Mouse (Mus musculus) liver, embryonic 11.5 days (tissue): ENCODE results near the gene Bend3. TPM values are rescaled to one million over a fixed set of nuclear protein-coding genes. Genes with fewer than 3 reads are reported as not detected.
A peak's percentile ranks its signal among the peaks of the same experiment; 100 is the strongest.

Source experiments
- ATAC-seq: fragments of 200-750 bp; cut with Nextera tagmentation; replicated peaks from 2 replicates; pipeline ENCODE4 v1.8.0; 2017; ENCODE audit warnings: moderate number of reproducible peaks, mild to moderate bottlenecking, moderate TSS enrichment, moderate library complexity; ENCODE audit not compliant: low FRiP score
- DNase-seq: peaks from one replicate; pipeline ENCODE4 v3.0.0-alpha.2; 2017; ENCODE audit warnings: low spot score
- H3K27ac ChIP-seq: fragments of 300-500 bp; sonication (generic); 2 replicates; pipeline ENCODE4 v1.5.1; 2014; ENCODE audit warnings: mild to moderate bottlenecking, low read depth, low read length, control low read depth
- H3K27me3 ChIP-seq: fragments of 300-500 bp; sonication (generic); replicated peaks from 2 replicates; pipeline ENCODE4 v1.6.1; 2014; ENCODE audit warnings: low read length, mixed read lengths; ENCODE audit not compliant: control insufficient read depth, insufficient read depth
- H3K36me3 ChIP-seq: fragments of 300-500 bp; sonication (generic); 2 replicates; pipeline ENCODE4 v1.6.1; 2014; ENCODE audit warnings: mild to moderate bottlenecking, low read length, moderate library complexity, mixed read lengths; ENCODE audit not compliant: control insufficient read depth, insufficient read depth
- H3K4me1 ChIP-seq: fragments of 300-500 bp; sonication (generic); replicated peaks from 2 replicates; pipeline ENCODE4 v1.6.1; 2014; ENCODE audit warnings: low read length, mixed read lengths; ENCODE audit not compliant: control insufficient read depth, insufficient read depth
- H3K4me2 ChIP-seq: fragments of 300-500 bp; sonication (generic); 2 replicates; pipeline ENCODE4 v1.6.1; 2014; ENCODE audit warnings: mild to moderate bottlenecking, control low read depth, moderate library complexity
- H3K4me3 ChIP-seq: fragments of 300-500 bp; sonication (generic); 2 replicates; pipeline ENCODE4 v1.5.1; 2014; ENCODE audit warnings: low read depth, low read length, control low read depth
- H3K9ac ChIP-seq: fragments of 300-500 bp; sonication (generic); 2 replicates; pipeline ENCODE4 v1.6.1; 2014; ENCODE audit warnings: low read depth, low read length, control low read depth
- H3K9me3 ChIP-seq: fragments of 300-500 bp; sonication (generic); 2 replicates; pipeline ENCODE4 v1.6.1; 2016; ENCODE audit warnings: low read length, inconsistent platforms, mixed read lengths; ENCODE audit not compliant: control insufficient read depth
- WGBS: fragments of 180-500 bp; shearing (Covaris S2); extraction: QIAGEN DNeasy Blood & Tissue Kit; methylation state at CpG from one replicate; pipeline ENCODE4 v1.1.7; 2014; 5-methylcytosine and 5-hydroxymethylcytosine counted together
- polyA plus RNA-seq: library from polyadenylated mRNA; unstranded; fragments of >200 nt; fragmentation: Nextera tagmentation; extraction: Ambion mirVana; gene quantifications from 2 replicates; pipeline ENCODE4 v1.2.1, GENCODE M21; 2014

Bend3 gene
- polyA plus RNA-seq, 1 experiment from 2014 or later = 7.2 TPM

DNA sequence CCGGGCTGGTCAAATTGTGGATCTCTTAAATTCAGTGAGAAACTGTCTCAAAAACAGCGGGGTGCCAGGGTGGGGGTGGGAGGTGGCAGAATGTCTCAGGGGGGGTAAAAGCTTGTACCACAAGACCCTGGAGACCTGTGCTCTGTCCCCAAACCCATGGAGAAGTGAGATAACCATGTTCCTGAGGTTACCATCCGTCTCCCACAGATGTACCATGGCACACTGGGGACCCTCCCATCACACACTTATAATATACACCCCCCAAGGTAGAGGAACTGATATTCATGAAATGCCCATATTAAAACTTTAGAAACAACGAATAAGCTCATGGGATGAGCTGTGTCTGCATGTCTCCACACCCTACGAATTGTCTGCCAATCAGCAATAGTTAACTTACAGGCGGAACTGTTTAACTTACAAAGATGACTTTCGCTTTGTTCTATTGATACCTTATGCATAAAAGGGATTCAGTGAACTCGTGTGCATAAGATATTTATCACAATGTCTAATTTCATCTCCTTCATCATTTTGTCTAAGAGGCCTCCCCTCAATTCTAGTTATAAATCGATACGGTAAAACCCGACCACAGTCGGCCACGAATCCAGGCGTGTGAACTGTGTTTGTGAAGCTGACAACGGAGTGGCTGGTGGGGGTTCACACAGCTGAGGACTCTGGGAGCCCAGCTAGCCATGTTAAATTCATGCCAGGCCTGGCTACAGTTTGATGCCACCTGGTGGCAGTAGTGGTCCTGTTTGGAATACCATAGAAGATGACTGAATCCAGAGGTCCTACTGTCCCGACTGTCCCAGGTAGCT, 26.6 kb upstream of the Bend3 start:
- H3K4me2 ChIP-seq = peak overlapping the region; percentile 61
- H3K36me3 ChIP-seq = no peaks in the 10 kb centered on the region
- ATAC-seq (peak; percentile 74), DNase-seq (peak; percentile 60)
- no peak overlapping the region for H3K27ac ChIP-seq
- no peaks in the 10 kb centered on the region for H3K27me3 ChIP-seq
- H3K9me3 ChIP-seq = no peaks in the 10 kb centered on the region
- WGBS = 24% methylated on average over 16 of the region's 16 CpGs
- peak overlapping the region; percentile 31 for H3K4me3 ChIP-seq
- peaks cover 5% of the 10 kb centered on the region for H3K4me1 ChIP-seq
- 0 out of 2 replicates have a peak overlapping the region, but pooled peaks have one; percentile 16 for H3K9ac ChIP-seq

DNA sequence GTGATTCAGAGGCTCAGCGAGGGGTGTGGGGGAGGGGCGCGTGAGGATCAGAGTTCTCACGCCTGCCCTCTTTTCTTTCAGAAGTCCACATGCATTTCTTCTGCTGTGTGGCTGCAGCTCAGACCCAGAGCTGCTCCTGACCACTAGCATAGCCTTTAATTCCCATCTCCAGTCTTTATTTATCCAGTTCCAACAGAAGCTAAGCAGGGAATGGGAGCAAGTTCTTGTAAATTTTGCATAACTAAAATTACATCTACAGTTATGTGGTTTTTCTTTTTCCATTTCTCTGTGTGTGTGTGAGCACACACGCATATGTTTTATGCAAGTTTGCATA, 26.0 kb upstream of the Bend3 start:
- Histone ChIP-seq H3K9me3 (no peaks in the 10 kb centered on the region), H3K27ac (no peak overlapping the region), H3K27me3 (no peaks in the 10 kb centered on the region), H3K36me3 (no peaks in the 10 kb centered on the region), H3K4me2 (peak overlapping the region; percentile 61), H3K9ac (no peak overlapping the region), H3K4me3 (no peak overlapping the region), H3K4me1 (peaks cover 5% of the 10 kb centered on the region)
- no peak for DNase-seq
- no peak for ATAC-seq
- WGBS = 20% methylated on average over 5 of the region's 5 CpGs

DNA sequence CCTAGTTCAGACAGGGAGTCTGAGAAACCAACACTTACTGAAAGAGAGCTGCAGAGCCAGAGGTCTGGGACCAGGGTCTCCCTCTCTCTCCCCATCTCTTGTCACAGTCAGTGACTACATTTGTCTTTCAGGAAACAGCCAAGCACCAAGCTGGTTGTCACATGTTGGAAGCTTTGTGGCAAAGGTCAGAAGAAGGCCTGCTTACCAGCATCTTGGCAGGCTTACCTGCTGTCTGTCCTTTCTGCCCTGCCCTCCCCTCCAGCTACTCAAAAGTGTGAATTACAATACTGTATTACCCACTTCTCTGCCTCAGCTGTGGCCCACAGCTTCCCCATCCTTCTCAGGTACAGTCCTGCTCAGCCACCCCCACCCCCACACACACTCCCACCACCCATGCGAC, 24.4 kb upstream of the Bend3 start:
- Histone ChIP-seq H3K4me3 (no peak overlapping the region), H3K36me3 (no peaks in the 10 kb centered on the region), H3K27ac (no peak overlapping the region), H3K9ac (no peak overlapping the region), H3K27me3 (no peaks in the 10 kb centered on the region), H3K9me3 (no peaks in the 10 kb centered on the region), H3K4me1 (peaks cover 5% of the 10 kb centered on the region), H3K4me2 (no peak overlapping the region)
- 84% methylated on average over 1 of the region's 1 CpGs for WGBS
- DNase-seq (no peak), ATAC-seq (no peak)

DNA sequence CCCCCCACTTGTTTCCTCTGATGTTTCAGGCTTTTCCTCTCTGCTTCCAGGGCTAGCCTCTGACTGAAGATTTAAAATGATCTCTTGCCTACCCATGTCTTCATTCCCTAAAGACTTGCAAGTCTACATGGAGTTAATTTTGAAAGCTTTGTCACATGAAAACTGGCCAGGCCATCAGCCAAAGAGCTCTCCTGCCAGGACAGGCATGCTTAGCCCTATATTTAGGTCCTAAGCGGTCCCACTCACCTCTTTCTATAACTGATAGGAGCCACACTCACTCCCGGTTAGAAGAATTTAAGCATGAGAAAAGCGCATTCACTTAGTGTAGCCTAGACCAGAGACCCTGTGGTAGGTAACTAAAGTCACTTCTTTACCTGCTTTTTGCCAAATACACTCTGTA, 24.0 kb upstream of the Bend3 start:
- Histone ChIP-seq H3K4me1 (peaks cover 5% of the 10 kb centered on the region), H3K36me3 (no peaks in the 10 kb centered on the region), H3K9me3 (no peaks in the 10 kb centered on the region), H3K9ac (no peak overlapping the region), H3K4me2 (no peak overlapping the region), H3K4me3 (no peak overlapping the region), H3K27ac (no peak overlapping the region), H3K27me3 (no peaks in the 10 kb centered on the region)
- no peak for DNase-seq
- WGBS = 89% methylated on average over 3 of the region's 3 CpGs
- ATAC-seq = no peak

DNA sequence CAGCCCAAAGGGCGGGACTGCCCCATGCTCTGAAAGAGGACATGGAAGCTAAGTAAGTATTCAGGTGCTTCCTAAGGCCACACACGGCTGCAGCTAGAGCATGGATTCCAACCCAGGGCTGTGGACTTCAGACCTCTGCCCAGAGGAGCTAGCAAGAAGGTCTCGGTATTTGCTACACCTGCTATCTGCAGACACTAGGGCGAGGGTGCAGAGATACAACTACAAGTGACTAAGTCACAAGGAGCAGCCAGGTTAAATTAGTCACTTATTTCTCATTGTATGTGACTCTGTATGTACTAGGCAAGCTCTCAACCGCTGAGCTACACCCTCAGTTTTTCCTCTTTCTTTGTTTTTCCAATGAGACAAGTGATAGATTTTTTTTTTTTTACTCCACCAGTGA, 15.8 kb upstream of the Bend3 start:
- Histone ChIP-seq H3K4me1 (0 out of 2 replicates have a peak, but pooled peaks cover 4% of the 10 kb centered on the region), H3K27ac (no peak overlapping the region; the same call in 1 of the 2 replicates), H3K4me3 (no peak overlapping the region), H3K4me2 (no peak overlapping the region), H3K36me3 (no peaks in the 10 kb centered on the region), H3K9me3 (no peaks in the 10 kb centered on the region), H3K9ac (no peak overlapping the region), H3K27me3 (no peaks in the 10 kb centered on the region)
- 69% methylated on average over 5 of the region's 5 CpGs for WGBS
- DNase-seq = no peak
- no peak for ATAC-seq

DNA sequence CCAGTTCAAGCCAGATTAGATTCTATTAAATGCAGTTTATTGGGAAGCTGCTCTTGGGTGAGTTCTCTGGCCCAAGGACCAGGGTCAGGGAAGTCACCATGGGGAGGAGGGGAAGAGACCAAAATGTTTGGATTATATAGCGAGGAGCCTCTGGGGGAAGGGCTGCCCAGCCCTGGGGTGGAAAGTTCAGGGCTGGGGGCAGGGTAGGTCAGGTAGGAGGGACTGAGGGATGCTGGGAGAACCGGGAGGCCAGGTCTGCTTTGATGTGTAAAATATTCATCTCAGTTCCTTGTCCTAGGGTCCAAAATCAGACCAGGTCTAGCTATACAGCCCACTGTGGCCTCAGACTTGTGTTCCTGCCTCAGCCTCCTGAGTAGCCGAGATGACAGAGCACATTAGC, 15.4 kb upstream of the Bend3 start:
- Histone ChIP-seq H3K27ac (no peak overlapping the region), H3K4me3 (no peak overlapping the region), H3K4me2 (no peak overlapping the region), H3K4me1 (0 out of 2 replicates have a peak, but pooled peaks cover 4% of the 10 kb centered on the region), H3K27me3 (no peaks in the 10 kb centered on the region), H3K9ac (no peak overlapping the region), H3K36me3 (no peaks in the 10 kb centered on the region), H3K9me3 (no peaks in the 10 kb centered on the region)
- ATAC-seq = peak; percentile 47; the same call in 1 of the 2 replicates
- DNase-seq = no peak
- 55% methylated on average over 3 of the region's 3 CpGs for WGBS

DNA sequence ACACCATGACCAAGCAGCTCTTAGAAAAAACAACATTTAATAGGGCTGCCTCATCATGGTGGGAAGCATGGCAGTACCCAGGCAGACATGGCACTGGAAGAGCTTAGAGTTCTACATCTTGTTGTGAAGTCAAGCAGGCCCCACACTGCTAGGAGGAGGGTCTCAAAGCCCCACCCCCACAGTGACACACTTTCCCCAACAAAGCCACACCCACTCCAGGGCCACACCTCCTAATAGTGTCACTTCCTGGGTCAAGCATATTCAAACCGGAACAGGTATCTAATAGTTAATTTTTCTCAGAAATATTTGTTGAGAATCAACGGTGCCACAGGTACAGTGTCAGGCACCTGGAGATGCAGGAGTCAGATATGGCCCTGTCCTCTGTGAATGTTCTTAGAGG, 12.4 kb upstream of the Bend3 start:
- WGBS = 86% methylated on average over 2 of the region's 2 CpGs
- no peak overlapping the region for H3K27ac ChIP-seq
- no peak overlapping the region for H3K4me3 ChIP-seq
- no peak overlapping the region for H3K9ac ChIP-seq
- no peak overlapping the region; the same call in 1 of the 2 replicates for H3K4me2 ChIP-seq
- ATAC-seq (no peak), DNase-seq (no peak)
- no peaks in the 10 kb centered on the region for H3K36me3 ChIP-seq
- H3K9me3 ChIP-seq = no peaks in the 10 kb centered on the region
- 0 out of 2 replicates have a peak, but pooled peaks cover 4% of the 10 kb centered on the region for H3K4me1 ChIP-seq
- H3K27me3 ChIP-seq = no peaks in the 10 kb centered on the region

DNA sequence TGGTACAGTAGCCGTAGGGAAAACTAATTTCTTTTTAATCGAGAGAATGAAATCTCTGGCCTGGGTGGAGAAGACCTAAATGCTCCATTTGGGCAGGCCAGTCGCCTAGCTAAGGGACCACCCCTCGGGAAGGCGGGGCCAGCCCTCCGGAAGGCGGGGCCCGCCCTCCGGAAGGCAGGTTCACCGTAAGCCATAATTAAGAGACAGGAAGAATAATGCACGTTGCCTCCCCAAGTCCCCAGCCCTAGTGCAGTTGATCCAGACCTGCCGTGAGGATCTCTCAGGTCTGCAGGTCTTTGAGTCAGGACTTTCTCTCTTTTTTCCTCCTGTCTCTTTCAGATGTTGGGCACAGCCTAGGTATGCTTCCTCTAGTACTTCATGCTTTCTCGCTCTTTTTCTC, 11.0 kb upstream of the Bend3 start:
- WGBS = 25% methylated on average over 13 of the region's 13 CpGs
- no peaks in the 10 kb centered on the region for H3K27me3 ChIP-seq
- peak overlapping the region; percentile 31; the same call in 1 of the 2 replicates for H3K4me3 ChIP-seq
- no peaks in the 10 kb centered on the region for H3K9me3 ChIP-seq
- ATAC-seq = peak; percentile 77
- no peaks in the 10 kb centered on the region for H3K36me3 ChIP-seq
- H3K9ac ChIP-seq = peak overlapping the region; percentile 48; the same call in 1 of the 2 replicates
- peak; percentile 54 for DNase-seq
- H3K4me2 ChIP-seq = peak overlapping the region; percentile 56
- H3K27ac ChIP-seq = no peak overlapping the region
- 0 out of 2 replicates have a peak, but pooled peaks cover 4% of the 10 kb centered on the region for H3K4me1 ChIP-seq

DNA sequence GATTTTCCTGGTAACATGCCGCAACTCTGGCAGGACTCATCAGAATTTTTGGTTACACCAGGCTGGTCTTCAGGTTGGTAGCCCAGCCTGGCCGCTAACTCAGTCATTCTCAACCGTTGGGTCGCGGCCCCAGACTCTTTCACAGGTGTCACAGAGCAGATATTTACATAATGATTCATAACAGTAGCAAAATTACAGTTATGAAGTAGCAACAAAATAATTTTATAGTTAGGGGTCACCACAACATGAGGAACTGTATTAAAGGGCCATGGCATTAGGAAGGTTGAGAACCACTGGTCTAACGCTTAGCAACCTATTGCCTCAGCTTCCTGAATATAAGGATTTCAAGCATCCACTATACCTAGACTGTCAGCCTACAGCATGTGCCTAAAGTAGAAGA, 10.3 kb upstream of the Bend3 start:
- ATAC-seq (no peak), DNase-seq (no peak)
- 86% methylated on average over 6 of the region's 6 CpGs for WGBS
- H3K27me3 ChIP-seq = no peaks in the 10 kb centered on the region
- H3K36me3 ChIP-seq = no peaks in the 10 kb centered on the region
- H3K27ac ChIP-seq = no peak overlapping the region
- no peak overlapping the region for H3K9ac ChIP-seq
- peak overlapping the region; percentile 31; the same call in 1 of the 2 replicates for H3K4me3 ChIP-seq
- H3K4me1 ChIP-seq = 0 out of 2 replicates have a peak, but pooled peaks cover 4% of the 10 kb centered on the region
- peak overlapping the region; percentile 56 for H3K4me2 ChIP-seq
- H3K9me3 ChIP-seq = no peaks in the 10 kb centered on the region
